Mouse (Mus musculus) CD4-positive, CD25-positive, alpha-beta regulatory T cell (primary cell): Measurements from ENCODE around the gene Gm49711. TPM values are rescaled to one million over a fixed set of nuclear protein-coding genes. Genes with fewer than 3 reads are reported as not detected.

ENCODE experiments used
- polyA plus RNA-seq: library from polyadenylated mRNA; unstranded; fragments of 100-300 nt; shearing (Covaris generic); gene quantifications from one replicate; pipeline ENCODE4 v1.2.1, GENCODE M21; 2017

Gene Gm49711
- polyA plus RNA-seq, result not detected

DNA sequence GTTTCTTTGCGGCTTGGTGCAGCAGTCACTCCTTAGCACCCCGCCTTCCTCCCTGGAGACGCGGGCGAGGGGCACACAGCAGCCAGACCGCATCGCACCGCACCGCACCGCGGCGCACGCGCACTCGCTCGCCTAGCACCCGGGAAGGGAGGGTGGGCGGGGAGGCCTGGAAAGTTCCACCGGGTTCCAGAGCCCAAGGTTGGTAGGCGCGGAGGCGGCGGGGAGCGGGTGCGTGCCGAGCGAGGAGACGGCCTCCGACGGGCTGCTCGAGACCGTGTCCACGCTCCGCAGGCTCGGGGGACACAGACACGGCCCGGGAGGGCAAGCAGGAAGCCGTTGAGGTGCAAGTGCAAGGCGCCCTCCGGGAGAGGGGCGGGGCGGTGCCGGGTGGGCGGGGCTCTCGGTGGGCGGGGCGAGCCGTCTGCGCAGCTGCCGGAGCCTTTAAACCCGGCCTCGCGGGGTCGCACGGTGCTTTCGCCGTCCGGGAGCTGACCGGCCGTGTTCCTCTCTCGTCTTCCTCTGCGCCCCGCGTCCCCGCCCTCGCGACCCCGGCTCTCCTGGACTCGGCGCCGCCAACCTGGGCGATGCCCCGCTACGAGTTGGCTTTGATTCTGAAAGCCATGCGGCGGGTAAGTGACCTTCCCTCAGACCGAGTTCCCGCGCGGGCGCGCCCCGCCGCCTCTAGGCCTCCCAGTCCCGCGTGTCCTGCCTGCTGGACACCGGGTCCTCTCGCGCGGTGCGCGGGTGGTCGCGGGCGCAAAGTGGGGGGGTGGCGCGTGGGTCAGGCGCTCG, at the start of gene Gm49711, which contains the start of the genes Mrps6 and Slc5a3:
TSS of gene Gm49711 (plus strand) at position 465 of the 792 bp plus-strand sequence.
TSS of gene Mrps6 (plus strand) at position 419 of the 792 bp plus-strand sequence.
TSS of gene Slc5a3 (plus strand) at position 471 of the 792 bp plus-strand sequence.

Other genes with a start within 250 kb of the Gm49711 start
- 94.4 TPM for gene Mrps6, start within 50 bp of the Gm49711 start, polyA plus RNA-seq
- 6.3 TPM for gene Slc5a3, start within 50 bp of the Gm49711 start, polyA plus RNA-seq
- gene Kcne2, start 234.1 kb downstream of the Gm49711 start, polyA plus RNA-seq, result not detected
- gene Smim11, start 243.0 kb downstream of the Gm49711 start, polyA plus RNA-seq, result 115 TPM